ENCODE assay signal across 8 mouse cellular contexts in the genomic region with DNA sequence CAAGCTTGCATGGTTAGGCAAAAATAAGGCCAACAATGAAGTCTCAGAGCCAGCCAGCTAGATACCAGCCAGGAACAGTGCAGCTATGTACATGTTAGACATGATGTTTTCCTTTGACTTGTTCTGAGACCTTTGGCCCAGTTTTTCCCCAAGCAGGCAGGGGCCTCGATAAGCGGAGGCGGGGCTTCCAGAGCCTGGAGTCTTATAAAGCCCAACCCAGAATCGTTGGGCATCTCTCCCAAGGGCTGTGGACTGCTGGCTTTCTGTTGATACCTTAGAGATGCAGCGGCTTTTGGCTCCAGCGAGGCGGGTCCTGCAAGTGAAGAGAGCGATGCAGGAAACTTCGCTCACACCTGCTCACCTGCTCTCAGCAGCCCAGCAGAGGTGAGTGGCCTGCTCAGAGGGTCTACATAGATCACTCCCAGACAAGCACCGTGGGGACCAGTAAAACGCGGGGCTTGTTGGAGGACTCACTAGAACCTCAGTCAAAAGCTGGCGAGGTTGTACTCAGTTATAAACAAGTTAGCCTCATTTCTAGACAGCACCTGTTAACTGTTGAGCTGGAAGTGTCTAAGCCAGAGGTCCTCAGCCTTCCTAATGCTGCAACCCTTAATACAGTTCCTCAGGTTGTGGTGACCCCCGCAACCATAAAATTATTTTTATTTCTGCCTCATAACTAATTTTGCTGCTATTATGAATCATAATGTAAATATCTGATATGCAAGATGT. TPM values are rescaled to one million over a fixed set of nuclear protein-coding genes. Genes with fewer than 3 reads are reported as not detected.
DNase-seq lines count a peak whose midpoint lies in the region; ATAC-seq lines count a peak whose summit lies in the region.

TSS of gene Hmgcs2 (plus strand) at position 232 of the 729 bp plus-strand sequence.

- H3K9ac ChIP-seq in embryonic facial prominence, embryonic 15.5 days, result no peak within 1 kb of the TSS

- 60% methylated on average over 14 of the region's 14 CpGs for WGBS in embryonic facial prominence, embryonic 15.5 days

- ATAC-seq in embryonic facial prominence, embryonic 15.5 days (ENCODE audit: insufficient number of reproducible peaks, low FRiP score, low TSS enrichment, low read depth), result 0 out of 2 replicates have a peak, but pooled peaks have one; percentile 47
- ATAC-seq in megakaryocyte-erythroid progenitor cell, adult 5-6 weeks (replicated peaks; ENCODE audit: low FRiP score, low TSS enrichment, poor library complexity, severe bottlenecking), result peak; percentile 69

- no peaks in the 10 kb centered on the region for H3K9me3 ChIP-seq in embryonic facial prominence, embryonic 15.5 days (replicated peaks)

- DNase-seq in layer of hippocampus, adult 9-11 months, result peak; percentile 6
- no peak for DNase-seq in layer of hippocampus, postnatal 25 days (ENCODE audit: extremely low spot score in 1 of 2, low spot score in 1 of 2)
- DNase-seq in heart, postnatal 10 days, result peak; percentile 77 to 84
- peak; percentile 69 to 84 for DNase-seq in kidney, postnatal 25 days
- peak; percentile 81 for DNase-seq in testis, postnatal 10 days (ENCODE audit: low spot score)
- no peak for DNase-seq in Muller cell, postnatal 12 days (ENCODE audit: inconsistent ontology term)

- no peak within 1 kb of the TSS for H3K4me3 ChIP-seq in embryonic facial prominence, embryonic 15.5 days (replicated peaks)

- peak within 1 kb of the TSS; percentile 13 for H3K4me2 ChIP-seq in embryonic facial prominence, embryonic 15.5 days (replicated peaks)

- no peak within 1 kb of the TSS; the same call in 1 of the 2 replicates for H3K27ac ChIP-seq in embryonic facial prominence, embryonic 15.5 days (replicated peaks)

- no peaks in the 10 kb centered on the region for H3K36me3 ChIP-seq in embryonic facial prominence, embryonic 15.5 days

- intact Hi-C loops in heart, postnatal 10 days (cut with DNase I), result loop anchor here (5.0 kb wide), 1 partner anchor 38 kb away; no protein-coding TSS in a partner anchor

- peaks cover 12% of the 10 kb centered on the region for H3K4me1 ChIP-seq in embryonic facial prominence, embryonic 15.5 days

- H3K27me3 ChIP-seq in embryonic facial prominence, embryonic 15.5 days, result no peaks in the 10 kb centered on the region

RNA-seq across cellular contexts. Expression of gene Hmgcs2, which starts in this region (rescaled TPM):
- total RNA-seq in layer of hippocampus, postnatal 25 days (2021), result 10 to 100 TPM in 1 of 2 experiments, 1 to 10 TPM in 1; 9.6 to 10.4 TPM
- 4.9 and 6.4 TPM in 2 replicates for polyA plus RNA-seq in embryonic facial prominence, embryonic 15.5 days (2015; fragmentation: Nextera tagmentation; extraction: Ambion mirVana)
- 100 to 1,000 TPM; 183 to 241 TPM for total RNA-seq in heart, postnatal 10 days (2021)
- 0.79 and 1.5 TPM in 2 replicates for total RNA-seq in megakaryocyte-erythroid progenitor cell, adult 5-6 weeks (2014; fragmentation: Nextera tagmentation)
- 0.09 and 1.3 TPM in 2 replicates for total RNA-seq in megakaryocyte-erythroid progenitor cell, adult 5-6 weeks (2017)

Comparison
In these comparisons a context has a peak if more than half of its experiments do, and no peak if none do; other contexts are left out.
1. RNA of gene Hmgcs2 (total RNA-seq): 183 to 241 TPM in heart, postnatal 10 days; 9.6 to 10.4 TPM in layer of hippocampus, postnatal 25 days and 0.09 to 1.5 TPM in megakaryocyte-erythroid progenitor cell, adult 5-6 weeks; every median in the first group is over 10 times any median in the second.
2. DNase-seq: peak in layer of hippocampus, adult 9-11 months (single experiment), heart, postnatal 10 days (2 of 2), kidney, postnatal 25 days (2 of 2) and testis, postnatal 10 days (single experiment); none in layer of hippocampus, postnatal 25 days (0 of 2) and Muller cell, postnatal 12 days (single experiment).